Mouse (Mus musculus) midbrain, embryonic 10.5 days (tissue): ENCODE data around the gene Snrnp27. TPM values are rescaled to one million over a fixed set of nuclear protein-coding genes. Genes with fewer than 3 reads are reported as not detected.

ENCODE experiments used
- DNase-seq: peaks from one replicate; pipeline ENCODE4 v3.0.0-alpha.2; 2017; ENCODE audit warnings: low spot score
- H3K27ac ChIP-seq: fragments of 300-500 bp; sonication (generic); replicated peaks from 2 replicates; pipeline ENCODE4 v1.5.1; 2016; ENCODE audit warnings: mild to moderate bottlenecking
- H3K27me3 ChIP-seq: fragments of 300-500 bp; sonication (generic); 2 replicates; pipeline ENCODE4 v1.6.1; 2016; ENCODE audit warnings: low read depth, mild to moderate bottlenecking; ENCODE audit not compliant: poor library complexity, severe bottlenecking
- H3K36me3 ChIP-seq: fragments of 300-500 bp; sonication (generic); 2 replicates; pipeline ENCODE4 v1.6.1; 2016; ENCODE audit warnings: mild to moderate bottlenecking, moderate library complexity
- H3K4me1 ChIP-seq: fragments of 300-500 bp; sonication (generic); 2 replicates; pipeline ENCODE4 v1.6.1; 2016
- H3K4me3 ChIP-seq: fragments of 300-500 bp; sonication (generic); 2 replicates; pipeline ENCODE4 v1.5.1; 2016; ENCODE audit warnings: mild to moderate bottlenecking, moderate library complexity
- H3K9me3 ChIP-seq: fragments of 300-500 bp; sonication (generic); replicated peaks from 2 replicates; pipeline ENCODE4 v1.6.1; 2016; ENCODE audit warnings: mild to moderate bottlenecking
- WGBS: fragments of 180-500 bp; shearing (Covaris S2); methylation state at CpG from one replicate; pipeline ENCODE4 v1.1.7; 2016; 5-methylcytosine and 5-hydroxymethylcytosine counted together
- polyA plus RNA-seq: library from polyadenylated mRNA; unstranded; fragments of >200 nt; fragmentation: Nextera tagmentation; extraction: Ambion mirVana; gene quantifications from 2 replicates; pipeline ENCODE4 v1.2.1, GENCODE M21; 2016

Gene Snrnp27
- polyA plus RNA-seq, 1 experiment from 2014 or later, result 128 TPM

DNA sequence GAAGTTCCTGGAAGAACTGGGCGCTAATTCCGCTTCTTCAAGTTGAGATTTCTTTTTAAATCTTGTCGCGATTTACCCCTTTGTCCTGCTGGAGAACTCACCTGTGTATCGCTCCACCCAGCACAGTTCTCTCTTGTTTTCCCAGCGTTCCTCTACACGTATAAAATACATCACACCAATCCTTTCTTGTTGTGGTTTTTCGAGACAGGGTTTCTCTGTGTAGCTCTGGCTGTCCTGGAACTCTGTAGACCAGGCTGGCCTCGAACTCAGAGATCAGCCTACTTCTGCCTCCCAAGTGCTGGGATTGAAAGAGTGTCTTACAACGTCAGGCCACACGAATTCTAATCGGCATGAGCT, 311 bp upstream of the Snrnp27 start:
- 39% methylated on average over 12 of the region's 12 CpGs for WGBS
- Histone ChIP-seq H3K27me3 (no peaks in the 10 kb centered on the region), H3K4me3 (peak overlapping the region; percentile 91), H3K9me3 (no peaks in the 10 kb centered on the region), H3K27ac (peak overlapping the region; percentile 90), H3K4me1 (peaks cover 15% of the 10 kb centered on the region), H3K36me3 (peaks cover 37% of the 10 kb centered on the region)
- DNase-seq, result no peak

DNA sequence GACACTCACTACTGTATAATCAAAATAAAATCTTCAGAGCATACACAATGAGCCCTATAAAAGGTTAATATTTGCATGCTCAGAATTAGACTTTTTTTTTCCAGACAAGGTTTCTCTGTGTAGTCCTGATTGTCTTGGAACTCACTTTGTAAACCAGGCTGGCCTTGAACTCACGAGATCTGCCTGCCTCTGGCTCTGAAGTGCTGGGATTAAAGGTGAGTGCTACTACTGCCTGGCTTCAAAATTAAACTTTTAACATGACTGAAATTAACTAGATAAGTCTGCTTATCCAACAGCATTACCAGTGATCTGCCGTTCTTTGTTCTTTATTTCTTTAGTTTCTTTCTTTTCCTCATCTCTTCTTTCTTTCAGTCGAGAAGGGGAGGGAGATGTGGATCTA, 3.0 kb downstream of the Snrnp27 start:
- DNase-seq, result no peak
- Histone ChIP-seq H3K9me3 (no peaks in the 10 kb centered on the region), H3K27ac (no peak overlapping the region), H3K4me3 (no peak overlapping the region), H3K36me3 (peaks cover 68% of the 10 kb centered on the region), H3K4me1 (peaks cover 15% of the 10 kb centered on the region), H3K27me3 (no peaks in the 10 kb centered on the region)
- WGBS, result 92% methylated on average over 3 of the region's 3 CpGs

DNA sequence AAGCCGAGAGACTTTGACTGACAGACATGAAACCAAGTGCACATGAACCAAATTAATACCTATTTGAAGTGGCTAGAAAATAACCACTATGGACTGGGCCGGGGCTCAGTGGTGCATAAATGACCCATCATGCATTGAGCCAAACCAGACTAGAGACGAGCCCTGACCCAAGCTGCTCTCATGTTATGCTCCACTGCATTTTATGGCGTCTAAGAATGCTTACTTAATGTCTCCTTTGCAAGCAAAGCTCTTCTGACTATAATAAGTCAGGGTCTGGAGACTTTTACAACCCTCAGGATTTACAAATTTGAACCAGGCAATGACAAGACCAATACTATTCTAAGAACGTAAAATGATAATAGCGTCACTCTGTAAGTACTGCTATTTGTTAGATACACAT, 6.0 kb downstream of the Snrnp27 start:
- WGBS, result 86% methylated on average over 6 of the region's 6 CpGs
- Histone ChIP-seq H3K36me3 (peaks cover 97% of the 10 kb centered on the region), H3K27me3 (no peaks in the 10 kb centered on the region), H3K9me3 (no peaks in the 10 kb centered on the region), H3K27ac (no peak overlapping the region), H3K4me1 (peaks cover 4% of the 10 kb centered on the region), H3K4me3 (no peak overlapping the region)
- no peak for DNase-seq

DNA sequence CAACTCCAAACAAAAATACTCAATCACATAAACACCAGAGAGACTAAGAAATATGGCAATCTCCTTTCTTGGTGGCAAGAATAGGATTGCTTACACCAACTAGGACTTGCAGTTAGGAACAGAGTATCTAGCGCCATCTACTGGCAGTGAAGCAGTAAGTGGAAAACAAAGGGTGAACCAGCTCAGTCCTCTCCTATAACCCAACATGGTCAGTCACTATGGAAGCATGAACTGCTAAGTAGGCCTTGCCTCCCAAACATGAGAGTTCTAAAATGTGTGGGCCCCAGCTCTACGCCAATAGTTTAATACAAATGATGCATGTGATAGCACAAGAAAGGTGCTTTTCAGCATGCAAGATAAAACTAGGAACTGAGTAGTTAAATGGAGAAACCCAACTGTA, 13.4 kb downstream of the Snrnp27 start:
- Histone ChIP-seq H3K36me3 (peaks cover 51% of the 10 kb centered on the region), H3K27ac (no peak overlapping the region), H3K27me3 (no peaks in the 10 kb centered on the region), H3K4me1 (peaks cover 29% of the 10 kb centered on the region), H3K9me3 (no peaks in the 10 kb centered on the region), H3K4me3 (no peak overlapping the region)
- peak; percentile 35 for DNase-seq
- 14% methylated on average over 2 of the region's 2 CpGs for WGBS

DNA sequence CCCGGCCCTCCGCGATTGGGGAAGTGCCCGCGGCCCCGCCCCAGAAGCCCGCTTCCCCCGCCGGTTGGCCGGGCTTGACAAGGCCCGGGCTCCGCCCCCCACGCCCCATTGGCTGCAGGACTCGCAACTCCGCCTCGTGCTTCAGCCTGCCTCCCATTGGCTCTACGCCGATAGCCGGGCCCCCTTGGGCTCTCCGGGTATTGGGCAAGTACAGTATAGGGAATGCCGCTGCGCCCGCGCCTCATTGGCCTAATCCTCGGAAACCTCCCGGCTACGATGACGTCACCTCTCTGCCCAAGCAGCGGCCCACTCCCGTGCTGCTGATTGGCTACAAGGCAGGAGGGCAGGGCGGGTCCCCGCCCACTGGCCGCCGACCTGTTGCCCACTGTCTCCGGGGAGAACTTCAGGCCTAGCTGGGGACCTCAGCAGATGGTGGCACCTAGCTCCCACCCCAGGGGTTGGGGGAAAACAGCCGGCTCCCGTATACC, 15.0 kb downstream of the Snrnp27 start:
- peak; percentile 100 for DNase-seq
- WGBS, result under 1% methylated on average over 37 of the region's 37 CpGs
- Histone ChIP-seq H3K4me3 (peak overlapping the region; percentile 96), H3K9me3 (no peaks in the 10 kb centered on the region), H3K27me3 (no peaks in the 10 kb centered on the region), H3K4me1 (peaks cover 29% of the 10 kb centered on the region), H3K27ac (peak overlapping the region; percentile 84), H3K36me3 (peaks cover 35% of the 10 kb centered on the region)

DNA sequence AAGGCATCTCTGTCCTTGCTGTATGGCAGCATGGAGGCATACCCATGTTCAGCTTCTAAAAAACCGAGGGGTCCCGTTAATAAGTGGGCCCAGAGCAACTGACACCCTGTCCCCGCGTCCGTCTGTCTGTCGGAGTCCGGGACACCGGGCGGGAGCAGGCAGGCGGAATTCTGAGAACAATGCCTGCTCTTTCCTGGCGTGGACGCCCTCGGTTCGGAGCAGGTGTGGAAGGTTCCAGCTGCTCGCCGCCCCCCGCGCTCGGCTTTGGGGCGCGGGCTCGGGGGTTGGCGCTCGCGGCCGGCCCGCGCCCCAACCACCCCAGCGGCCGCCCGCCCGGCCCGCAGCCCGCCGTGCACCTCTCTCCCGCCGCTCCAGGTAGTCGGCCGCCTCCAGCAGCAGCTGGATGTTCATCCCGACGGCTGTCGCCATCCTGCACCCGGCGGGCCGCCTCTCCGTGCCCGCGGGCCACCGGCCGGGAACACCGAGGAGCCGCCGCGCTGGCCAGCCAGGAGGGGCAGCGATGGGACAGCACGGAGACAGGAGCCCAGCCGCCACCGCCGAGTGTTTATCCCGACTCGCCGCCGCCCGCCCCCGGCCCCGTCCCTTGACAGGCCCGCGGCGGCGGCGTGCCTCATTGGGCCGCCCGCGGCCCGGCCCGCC, 15.6 kb downstream of the Snrnp27 start, which contains the start of gene Mxd1:
TSS of gene Mxd1 (minus strand) at position 582 of the 660 bp plus-strand sequence.
- peaks cover 29% of the 10 kb centered on the region for H3K4me1 ChIP-seq
- DNase-seq, result no peak
- peaks cover 29% of the 10 kb centered on the region for H3K36me3 ChIP-seq
- WGBS, result under 1% methylated on average over 68 of the region's 76 CpGs
- no peaks in the 10 kb centered on the region for H3K27me3 ChIP-seq
- H3K27ac ChIP-seq, result peak within 1 kb of the TSS; percentile 84
- peak within 1 kb of the TSS; percentile 96 for H3K4me3 ChIP-seq
- no peaks in the 10 kb centered on the region for H3K9me3 ChIP-seq

DNA sequence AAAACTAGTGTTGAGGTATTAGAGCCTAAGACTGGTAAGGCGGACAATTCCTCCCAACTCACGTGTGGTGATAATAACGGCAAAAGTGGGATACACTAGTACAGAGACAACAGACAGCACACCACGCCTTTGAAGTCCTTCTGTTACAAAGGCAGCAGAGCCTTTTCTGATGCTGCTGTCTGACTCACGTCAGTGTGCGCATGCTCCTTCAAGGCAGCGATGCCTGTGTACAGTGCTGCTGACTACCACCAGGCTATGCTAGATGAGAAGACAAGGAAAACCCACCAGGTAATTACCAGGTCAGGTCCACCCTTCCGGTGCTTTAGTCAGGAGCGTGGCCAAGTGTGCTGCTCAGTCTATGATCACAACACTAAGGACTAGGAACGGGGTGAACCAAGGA, 17.3 kb downstream of the Snrnp27 start:
- Histone ChIP-seq H3K27me3 (no peaks in the 10 kb centered on the region), H3K36me3 (peaks cover 21% of the 10 kb centered on the region), H3K4me3 (no peak overlapping the region; the same call in 1 of the 2 replicates), H3K27ac (no peak overlapping the region), H3K9me3 (no peaks in the 10 kb centered on the region), H3K4me1 (peaks cover 29% of the 10 kb centered on the region)
- DNase-seq, result no peak
- 94% methylated on average over 10 of the region's 10 CpGs for WGBS

DNA sequence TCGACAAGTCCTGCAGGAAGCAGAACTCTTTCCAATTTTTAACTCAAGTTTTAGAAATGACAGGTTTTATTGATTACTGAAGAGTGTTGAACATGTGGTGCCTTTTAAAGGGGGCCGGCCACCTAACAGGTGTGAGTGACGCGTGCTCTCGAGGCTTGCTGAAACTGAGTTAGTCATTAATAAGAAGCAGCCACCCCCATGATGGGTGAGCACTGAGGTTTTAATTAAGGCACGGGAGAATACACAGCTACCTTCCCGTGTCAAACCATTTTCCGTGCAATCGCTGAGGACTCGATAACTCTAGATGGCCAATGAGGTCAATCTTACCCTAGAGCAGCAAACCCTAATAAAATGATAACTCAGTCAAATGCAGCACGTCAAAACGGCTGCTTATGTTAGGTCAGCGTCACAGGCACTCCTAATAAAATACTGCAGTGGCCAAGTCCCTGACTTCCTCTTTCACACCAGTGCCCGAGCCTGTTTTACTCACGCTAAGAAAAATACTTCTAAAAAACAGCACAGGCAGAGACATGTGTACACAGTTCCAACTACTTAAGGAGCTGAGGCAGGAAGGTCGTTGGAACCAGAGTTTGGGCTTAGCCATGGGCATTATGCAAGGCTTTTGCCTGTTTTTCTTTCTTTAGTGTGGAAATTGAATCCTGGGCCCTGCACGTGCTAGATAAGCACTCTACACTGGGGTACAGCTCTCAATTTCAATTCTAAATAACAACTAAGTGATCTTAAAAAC, 18.6 kb downstream of the Snrnp27 start:
- no peak for DNase-seq
- peaks cover 21% of the 10 kb centered on the region for H3K36me3 ChIP-seq
- no peaks in the 10 kb centered on the region for H3K9me3 ChIP-seq
- no peak overlapping the region for H3K4me3 ChIP-seq
- H3K27ac ChIP-seq, result no peak overlapping the region
- WGBS, result 88% methylated on average over 17 of the region's 17 CpGs
- no peaks in the 10 kb centered on the region for H3K27me3 ChIP-seq
- H3K4me1 ChIP-seq, result peaks cover 29% of the 10 kb centered on the region

DNA sequence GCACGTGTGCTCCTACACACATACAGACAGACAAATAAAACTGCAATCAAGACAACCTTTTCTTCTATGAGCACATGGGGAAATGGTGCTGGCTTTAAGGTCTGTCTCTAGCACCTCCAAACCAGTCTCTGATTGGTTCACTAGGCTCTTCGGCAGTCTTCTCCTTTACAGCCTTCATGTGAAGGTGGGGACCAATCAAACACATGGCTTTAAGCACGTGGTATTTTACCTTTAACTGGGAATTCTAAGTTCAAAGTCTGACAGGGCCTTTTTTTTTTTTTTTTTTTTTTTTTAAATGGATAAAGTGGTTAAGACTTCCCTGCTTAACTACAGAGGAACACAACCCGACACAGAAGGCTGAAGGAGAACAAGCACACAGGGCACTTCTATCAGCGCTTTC, 19.2 kb downstream of the Snrnp27 start:
- no peaks in the 10 kb centered on the region for H3K9me3 ChIP-seq
- 83% methylated on average over 5 of the region's 5 CpGs for WGBS
- H3K4me1 ChIP-seq, result peaks cover 29% of the 10 kb centered on the region
- no peaks in the 10 kb centered on the region for H3K27me3 ChIP-seq
- no peak overlapping the region for H3K27ac ChIP-seq
- H3K4me3 ChIP-seq, result no peak overlapping the region
- DNase-seq, result no peak
- peaks cover 21% of the 10 kb centered on the region for H3K36me3 ChIP-seq

DNA sequence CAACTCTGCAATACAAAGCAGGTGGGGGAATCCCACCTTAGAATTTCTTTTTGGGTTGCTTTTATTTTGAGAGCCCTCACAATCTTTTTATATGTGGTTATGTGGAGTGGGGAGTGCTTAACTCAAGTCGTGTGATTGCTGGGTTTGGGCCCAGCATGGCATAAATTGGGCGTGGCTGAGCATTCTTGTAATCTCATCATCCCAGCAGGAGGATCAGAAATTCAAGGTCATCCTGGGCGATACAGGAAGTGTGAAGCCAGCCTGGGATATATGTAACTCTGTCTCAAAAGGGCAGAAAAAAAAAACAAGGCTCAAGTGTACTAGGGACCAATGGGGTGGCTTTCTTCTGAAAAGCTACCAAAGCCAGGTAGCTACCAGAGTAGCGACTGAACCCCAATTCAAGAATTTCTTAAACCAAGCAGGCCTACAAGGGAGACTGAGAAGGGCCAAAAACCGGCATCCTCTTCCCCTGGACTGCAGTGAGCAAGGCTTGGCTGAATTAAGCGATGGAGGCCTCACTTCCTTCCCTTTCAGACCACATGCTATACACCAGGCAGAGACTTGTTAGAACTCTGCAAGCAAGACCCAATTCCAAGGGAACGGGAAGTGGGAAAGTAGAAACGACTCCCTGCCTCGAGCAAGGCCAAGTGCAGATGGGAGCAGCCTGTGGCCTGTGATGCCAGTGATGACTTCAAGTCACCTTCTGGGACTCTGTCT, 24.0 kb downstream of the Snrnp27 start:
- WGBS, result 81% methylated on average over 9 of the region's 9 CpGs
- H3K4me1 ChIP-seq, result no peaks in the 10 kb centered on the region

DNA sequence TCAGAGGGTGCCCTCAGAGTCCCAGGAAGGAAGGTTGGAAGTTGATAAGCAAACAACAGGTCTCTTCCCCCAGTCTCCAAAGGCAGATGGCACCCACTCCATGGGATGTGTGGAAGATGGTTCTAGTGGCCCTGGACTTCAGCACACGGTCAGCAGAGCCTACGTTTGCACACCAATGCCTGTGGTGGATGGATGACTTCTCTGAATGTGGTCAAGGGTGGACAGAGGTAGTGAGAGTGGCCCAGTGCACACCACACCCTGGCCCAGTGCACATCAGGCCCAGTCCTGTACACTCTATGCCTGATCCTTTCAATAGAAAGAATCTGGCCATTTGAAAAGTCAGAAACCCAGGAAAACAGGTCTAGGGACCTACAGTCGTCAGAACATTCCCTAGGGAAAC, 25.8 kb downstream of the Snrnp27 start:
- peaks cover 31% of the 10 kb centered on the region for H3K36me3 ChIP-seq
- DNase-seq, result no peak
- 92% methylated on average over 3 of the region's 3 CpGs for WGBS
- no peaks in the 10 kb centered on the region for H3K9me3 ChIP-seq
- no peak overlapping the region for H3K27ac ChIP-seq
- no peak overlapping the region for H3K4me3 ChIP-seq
- H3K27me3 ChIP-seq, result no peaks in the 10 kb centered on the region
- no peaks in the 10 kb centered on the region for H3K4me1 ChIP-seq

More for the DNA sequence above, 24.0 kb downstream of the Snrnp27 start:
- Histone ChIP-seq H3K27me3 (no peaks in the 10 kb centered on the region), H3K9me3 (no peaks in the 10 kb centered on the region), H3K36me3 (peaks cover 31% of the 10 kb centered on the region), H3K27ac (no peak overlapping the region), H3K4me3 (no peak overlapping the region)
- no peak for DNase-seq

DNA sequence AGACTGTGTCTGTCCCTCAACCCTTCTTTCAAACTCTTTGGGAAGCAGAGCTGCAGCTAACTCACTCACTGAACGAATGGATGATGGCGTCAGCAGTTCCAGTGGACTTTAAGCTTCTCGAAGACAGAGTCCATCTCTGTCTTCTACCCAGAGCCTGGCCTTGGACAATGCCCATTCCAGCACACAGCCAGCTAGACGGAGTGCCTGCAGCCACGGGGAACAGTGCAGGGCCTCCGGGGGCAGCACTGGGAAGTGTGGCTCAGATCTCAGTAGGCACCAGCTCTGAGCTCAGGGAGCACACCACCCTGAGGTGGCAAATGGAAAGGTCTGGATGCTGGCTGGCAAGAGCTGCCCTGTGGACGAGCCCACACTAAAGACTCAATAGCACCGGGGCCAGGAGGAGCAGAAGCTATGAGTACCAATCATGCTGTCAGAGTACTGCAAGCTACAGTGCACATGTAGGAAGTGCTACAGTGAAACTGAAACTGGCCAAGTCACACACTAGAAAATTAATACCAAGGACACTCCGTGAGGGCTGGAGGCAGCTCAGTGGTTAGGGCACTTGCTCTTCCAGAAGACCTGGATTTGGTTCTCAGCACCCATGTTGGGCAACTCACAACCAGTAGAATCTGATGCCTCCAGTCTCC, 29.9 kb downstream of the Snrnp27 start:
- no peaks in the 10 kb centered on the region for H3K27me3 ChIP-seq

More for the DNA sequence above, 29.9 kb downstream of the Snrnp27 start:
- H3K4me3 ChIP-seq, result no peak overlapping the region
- H3K27ac ChIP-seq, result no peak overlapping the region
- DNase-seq, result no peak
- peaks cover 51% of the 10 kb centered on the region for H3K36me3 ChIP-seq
- H3K4me1 ChIP-seq, result no peaks in the 10 kb centered on the region
- whole genome bisulfite sequencing, result 80% methylated on average over 9 of the region's 9 CpGs
- H3K9me3 ChIP-seq, result no peaks in the 10 kb centered on the region
